Mouse (Mus musculus) brain, embryonic 14.5 days (tissue): ENCODE measurements at regions not wholly inside any gene's neighbourhood (a gene's known extent, or its start where the extent isn't known, plus 50 kb on each side); places are given as distances from the start of the nearest gene placed in this dataset.

Experiments used
- CTCF ChIP-seq: fragments of 200-500 bp; IDR thresholded peaks from 2 replicates; pipeline ENCODE4 v1.5.1; 2012; ENCODE audit warnings: inconsistent platforms, mild to moderate bottlenecking, moderate library complexity, borderline replicate concordance; ENCODE audit not compliant: insufficient read depth, insufficient read length; ENCODE audit errors: extremely low read depth
- POLR2A ChIP-seq: fragments of 200-500 bp; IDR thresholded peaks from 2 replicates; pipeline ENCODE4 v1.6.1; 2012; ENCODE audit warnings: mild to moderate bottlenecking, inconsistent platforms, borderline replicate concordance; ENCODE audit not compliant: poor library complexity, insufficient read depth, insufficient read length, severe bottlenecking; ENCODE audit errors: extremely low read depth

DNA sequence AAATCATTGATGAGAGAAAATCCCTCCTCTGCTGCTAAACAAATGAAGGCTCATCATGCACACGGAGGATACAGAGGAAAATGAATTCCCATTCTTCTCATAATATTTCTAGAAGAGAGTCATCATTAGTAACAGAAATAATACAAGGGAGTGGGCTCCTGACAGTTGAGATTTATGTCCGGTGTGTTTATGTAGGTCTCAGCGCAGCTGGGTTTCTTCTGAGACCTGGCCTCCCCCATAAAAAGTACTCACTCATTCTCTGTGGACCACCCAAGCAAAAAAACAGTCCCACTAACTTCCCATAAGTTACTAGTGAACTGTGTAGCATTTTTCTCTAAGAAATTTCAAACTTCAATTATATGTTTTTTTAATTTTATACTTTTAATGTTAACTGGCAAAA lies 792.7 kb upstream of the Map3k7 start:
- TF ChIP-seq POLR2A: no peak
- no peak for TF ChIP-seq CTCF
